In genomic region chr9:118556951-118557780, GRCm38 (mm10) we compare ENCODE assay signal across 9 mouse cellular contexts. TPM values are rescaled to one million over a fixed set of nuclear protein-coding genes. Genes with fewer than 3 reads are reported as not detected.
DNase-seq lines count a peak whose midpoint lies in the region; ATAC-seq and TF ChIP-seq lines count a peak whose summit lies in the region.
"Had no signal": no experiment of that assay in that cellular context is flagged by ENCODE, and none has a peak within 500 bp of the region (broad histone marks: within the 10 kb centered on the region; RNA-seq: fewer than 3 reads in every experiment).

No protein-coding gene starts in this region.

- peaks cover 89% of the 10 kb centered on the region for H3K36me3 ChIP-seq in kidney, embryonic 15.5 days
- peaks cover 67% of the 10 kb centered on the region for H3K36me3 ChIP-seq in thymus, adult 2 months (ENCODE audit: control insufficient read depth, insufficient read depth, low read length)
- H3K36me3 ChIP-seq in neural tube, embryonic 15.5 days: peaks cover 76% of the 10 kb centered on the region

- H3K27ac ChIP-seq in kidney, embryonic 15.5 days: no peak overlapping the region
- H3K27ac ChIP-seq in thymus, adult 2 months (ENCODE audit: control insufficient read depth, insufficient read depth, low read length): no peak overlapping the region
- H3K27ac ChIP-seq in neural tube, embryonic 15.5 days (replicated peaks): no peak overlapping the region
- H3K27ac ChIP-seq: midbrain, embryonic 12.5 days had no signal

- H3K4me3 ChIP-seq in kidney, embryonic 15.5 days (replicated peaks): no peak overlapping the region
- no peak overlapping the region for H3K4me3 ChIP-seq in thymus, adult 2 months (ENCODE audit: control insufficient read depth, insufficient read depth, low read length)
- H3K4me3 ChIP-seq in neural tube, embryonic 15.5 days (replicated peaks): no peak overlapping the region
- H3K4me3 ChIP-seq: midbrain, embryonic 12.5 days had no signal

- no peak for ATAC-seq in kidney, embryonic 15.5 days (replicated peaks; ENCODE audit: low FRiP score)
- ATAC-seq in neural tube, embryonic 15.5 days (ENCODE audit: low FRiP score): no peak

- no peaks in the 10 kb centered on the region for H3K4me1 ChIP-seq in kidney, embryonic 15.5 days
- H3K4me1 ChIP-seq in thymus, adult 2 months (replicated peaks; ENCODE audit: control insufficient read depth, insufficient read depth, low read length): no peaks in the 10 kb centered on the region
- no peaks in the 10 kb centered on the region for H3K4me1 ChIP-seq in neural tube, embryonic 15.5 days
- H3K4me1 ChIP-seq: midbrain, embryonic 12.5 days had no signal

- no peak overlapping the region for H3K4me2 ChIP-seq in kidney, embryonic 15.5 days
- no peak overlapping the region for H3K4me2 ChIP-seq in neural tube, embryonic 15.5 days
- H3K4me2 ChIP-seq: midbrain, embryonic 12.5 days had no signal

- WGBS in kidney, embryonic 15.5 days: 87% methylated on average over 24 of the region's 24 CpGs
- WGBS in thymus, adult 2 months: 93% methylated on average over 24 of the region's 24 CpGs
- WGBS in neural tube, embryonic 15.5 days: 81% methylated on average over 24 of the region's 24 CpGs

- no peak overlapping the region for H3K9ac ChIP-seq in kidney, embryonic 15.5 days
- no peak overlapping the region for H3K9ac ChIP-seq in neural tube, embryonic 15.5 days (replicated peaks)
- H3K9ac ChIP-seq: midbrain, embryonic 12.5 days had no signal

- no peaks in the 10 kb centered on the region for H3K27me3 ChIP-seq in kidney, embryonic 15.5 days
- no peaks in the 10 kb centered on the region for H3K27me3 ChIP-seq in thymus, adult 2 months (ENCODE audit: control insufficient read depth, insufficient read depth, low read length)
- H3K27me3 ChIP-seq in neural tube, embryonic 15.5 days (replicated peaks): no peaks in the 10 kb centered on the region
- H3K27me3 ChIP-seq: midbrain, embryonic 12.5 days had no signal

- no peak for TF ChIP-seq CTCF in thymus, adult 2 months (IDR thresholded peaks at IDR 0.05; ENCODE audit: borderline replicate concordance, control insufficient read depth, extremely low read depth, insufficient read depth, low read length, poor library complexity)

- no peaks in the 10 kb centered on the region for H3K9me3 ChIP-seq in kidney, embryonic 15.5 days (replicated peaks)
- no peaks in the 10 kb centered on the region for H3K9me3 ChIP-seq in neural tube, embryonic 15.5 days (replicated peaks)
- H3K9me3 ChIP-seq: midbrain, embryonic 12.5 days had no signal

- DNase-seq in kidney, postnatal 14 days: peak; percentile 17
- DNase-seq in frontal cortex, postnatal 36 days (ENCODE audit: low spot score in 2 of 2): peak; percentile 69 to 71
- DNase-seq in layer of hippocampus, postnatal 10 days (ENCODE audit: low spot score in 2 of 2): peak; percentile 43 to 50
- DNase-seq in lung, postnatal 36 days: peak; percentile 27
- DNase-seq in spleen, postnatal 4 days (ENCODE audit: low spot score in 2 of 2): no peak
- DNase-seq in thymus, adult 2 months: no peak

- no peak for TF ChIP-seq POLR2A in thymus, adult 2 months (IDR thresholded peaks at IDR 0.05; ENCODE audit: control insufficient read depth, extremely low read depth, insufficient read depth, low read length, poor library complexity)

RNA-seq across cellular contexts. Expression of gene Itga9, which starts 49.3 kb away (rescaled TPM):
- polyA plus RNA-seq in kidney, embryonic 15.5 days (2015; fragmentation: Nextera tagmentation; extraction: Ambion mirVana): 25.8 and 26.1 TPM in 2 replicates
- total RNA-seq in layer of hippocampus, postnatal 10 days (2021): 1 to 10 TPM; 4.5 to 6.8 TPM
- polyA plus RNA-seq in thymus, adult 2 months (2012; rRNA removed): 7.2 and 9.0 TPM in 2 replicates
- polyA plus RNA-seq in neural tube, embryonic 15.5 days (2015; fragmentation: Nextera tagmentation; extraction: Ambion mirVana): 2.6 and 5.8 TPM in 2 replicates

RNA-seq across cellular contexts. Expression of gene Golga4, which starts 51.1 kb away (rescaled TPM):
- polyA plus RNA-seq in kidney, embryonic 15.5 days (2015; fragmentation: Nextera tagmentation; extraction: Ambion mirVana): 56.5 and 58.7 TPM in 2 replicates
- total RNA-seq in layer of hippocampus, postnatal 10 days (2021): 10 to 100 TPM; 67.3 to 76.7 TPM
- polyA plus RNA-seq in thymus, adult 2 months (2012; rRNA removed): 16.2 and 19.4 TPM in 2 replicates
- polyA plus RNA-seq in neural tube, embryonic 15.5 days (2015; fragmentation: Nextera tagmentation; extraction: Ambion mirVana): 44.4 and 45.2 TPM in 2 replicates

Comparison
In these comparisons a context has a peak if more than half of its experiments do, and no peak if none do; other contexts are left out.
1. DNase-seq: peak in kidney, postnatal 14 days (single experiment), frontal cortex, postnatal 36 days (2 of 2), layer of hippocampus, postnatal 10 days (2 of 2) and lung, postnatal 36 days (single experiment); none in spleen, postnatal 4 days (0 of 2) and thymus, adult 2 months (single experiment).